Mouse (Mus musculus): ENCODE measurements around the gene Ptgds. TPM values are rescaled to one million over a fixed set of nuclear protein-coding genes. Genes with fewer than 3 reads are reported as not detected.

Gene Ptgds
- polyA plus RNA-seq, 1 experiment, result 1,863 TPM

GRCm38 (mm10) chr2:25480541-25480940, 10.7 kb upstream of the Ptgds start:
- no peak for DNase-seq (ENCODE audit: low read depth)

- DNase-seq (ENCODE audit: low read depth), result peak; percentile 89
Measured at GRCm38 (mm10) chr2:25479551-25480311, 9.9 kb upstream of the Ptgds start.

- no peak for DNase-seq (ENCODE audit: low read depth)
Measured at GRCm38 (mm10) chr2:25477967-25478675, 8.3 kb upstream of the Ptgds start.

- DNase-seq (ENCODE audit: low read depth), result no peak
Measured at GRCm38 (mm10) chr2:25477541-25477940, 7.7 kb upstream of the Ptgds start.

GRCm38 (mm10) chr2:25472550-25472949, 2.7 kb upstream of the Ptgds start:
- DNase-seq (ENCODE audit: low read depth), result no peak

- DNase-seq (ENCODE audit: low read depth), result no peak
Measured at GRCm38 (mm10) chr2:25468962-25469915, 607 bp downstream of the Ptgds start.

- no peak for DNase-seq (ENCODE audit: low read depth)
Measured at GRCm38 (mm10) chr2:25467606-25468303, 2.1 kb downstream of the Ptgds start.

- DNase-seq (ENCODE audit: low read depth), result no peak
Measured at GRCm38 (mm10) chr2:25465816-25466635, 3.8 kb downstream of the Ptgds start.

- DNase-seq (ENCODE audit: low read depth), result no peak
Measured at GRCm38 (mm10) chr2:25465256-25465655, 4.6 kb downstream of the Ptgds start.

- no peak for DNase-seq (ENCODE audit: low read depth)
Measured at GRCm38 (mm10) chr2:25463630-25464029, 6.2 kb downstream of the Ptgds start.

GRCm38 (mm10) chr2:25461407-25461806, 8.4 kb downstream of the Ptgds start:
- DNase-seq (ENCODE audit: low read depth), result no peak

GRCm38 (mm10) chr2:25460551-25461309, 9.1 kb downstream of the Ptgds start, which contains the start of gene Paxx:
TSS of gene Paxx (minus strand) at chr2:25461094.
- DNase-seq (ENCODE audit: low read depth), result peak; percentile 73

- DNase-seq (ENCODE audit: low read depth), result no peak
Measured at GRCm38 (mm10) chr2:25460135-25460534, 9.7 kb downstream of the Ptgds start.

GRCm38 (mm10) chr2:25458911-25459310, 10.9 kb downstream of the Ptgds start:
- no peak for DNase-seq (ENCODE audit: low read depth)

GRCm38 (mm10) chr2:25457022-25457896, 12.6 kb downstream of the Ptgds start:
- no peak for DNase-seq (ENCODE audit: low read depth)

GRCm38 (mm10) chr2:25456205-25456953, 13.5 kb downstream of the Ptgds start, which contains the start of gene Clic3:
TSS of gene Clic3 (plus strand) at chr2:25456838.
- DNase-seq (ENCODE audit: low read depth), result no peak

- no peak for DNase-seq (ENCODE audit: low read depth)
Measured at GRCm38 (mm10) chr2:25452951-25453350, 16.9 kb downstream of the Ptgds start.
